11 mouse cellular contexts compared by ENCODE assay signal in the genomic region with DNA sequence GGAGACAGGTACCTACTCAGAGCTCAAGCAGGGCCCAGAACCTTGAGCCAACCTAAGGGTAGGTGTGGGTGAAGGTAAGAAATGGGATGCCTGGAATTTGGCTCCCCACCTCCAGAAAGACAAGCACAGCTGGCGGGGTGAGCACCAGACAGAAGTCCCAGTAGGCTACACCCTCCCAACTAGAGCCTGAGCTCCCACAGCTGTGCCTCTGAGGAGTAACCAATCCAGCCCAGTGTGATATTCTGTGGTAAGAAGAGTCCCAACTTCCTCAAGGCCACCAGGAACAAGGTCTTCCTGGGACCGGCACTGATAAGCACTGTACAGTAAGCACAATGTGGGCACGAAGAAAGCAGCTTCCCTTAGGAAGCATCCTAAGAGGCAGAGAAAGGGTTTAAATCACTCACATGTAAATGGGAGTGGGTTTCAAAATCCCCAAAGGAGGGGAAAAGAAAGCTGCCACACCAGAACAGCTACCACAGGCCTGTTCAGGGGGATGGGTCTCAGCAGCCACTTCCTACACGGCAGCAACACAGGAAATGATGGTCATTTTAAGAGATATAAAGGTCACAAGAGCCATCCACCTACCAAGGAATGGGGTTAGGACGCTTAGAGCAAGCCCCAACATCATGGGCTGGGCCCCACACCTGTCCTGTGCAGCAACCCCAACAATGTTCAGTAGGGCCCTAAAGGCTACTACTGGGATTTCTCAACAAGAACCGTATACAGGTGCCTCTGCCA. TPM values are rescaled to one million over a fixed set of nuclear protein-coding genes. Genes with fewer than 3 reads are reported as not detected.
A peak's percentile ranks its signal among the peaks of the same experiment; 100 is the strongest.
DNase-seq lines count a peak whose midpoint lies in the region; ATAC-seq and TF ChIP-seq lines count a peak whose summit lies in the region.
"Had no signal": no experiment of that assay in that cellular context is flagged by ENCODE, and none has a peak within 500 bp of the region (broad histone marks: within the 10 kb centered on the region; RNA-seq: fewer than 3 reads in every experiment).

No protein-coding gene starts in this region.

- ATAC-seq in CD4-positive, CD25-positive, alpha-beta regulatory T cell, adult 4 months, result peak; percentile 48
- no peak for ATAC-seq in midbrain, embryonic 16.5 days
- ATAC-seq: hindbrain, embryonic 16.5 days had no signal

- H3K36me3 ChIP-seq in kidney, adult 2 months (ENCODE audit: control insufficient read depth, insufficient read depth, low read length), result no peaks in the 10 kb centered on the region; the same call in 1 of the 2 replicates
- peaks cover 78% of the 10 kb centered on the region for H3K36me3 ChIP-seq in megakaryocyte, embryonic 14.5 days (replicated peaks; ENCODE audit: low read length)
- no peaks in the 10 kb centered on the region for H3K36me3 ChIP-seq in midbrain, embryonic 16.5 days (ENCODE audit: control insufficient read depth, insufficient read depth, low read length)

- no peak for TF ChIP-seq POLR2A in kidney, adult 2 months (IDR thresholded peaks at IDR 0.05; ENCODE audit: low read depth, low read length)

- no peaks in the 10 kb centered on the region for H3K27me3 ChIP-seq in kidney, adult 2 months (replicated peaks; ENCODE audit: control insufficient read depth, insufficient read depth, low read length)
- no peaks in the 10 kb centered on the region for H3K27me3 ChIP-seq in megakaryocyte, embryonic 14.5 days (replicated peaks)
- no peaks in the 10 kb centered on the region for H3K27me3 ChIP-seq in midbrain, embryonic 16.5 days (ENCODE audit: control insufficient read depth, insufficient read depth, low read depth, low read length)
- H3K27me3 ChIP-seq: embryonic facial prominence, embryonic 13.5 days; limb, embryonic 15.5 days had no signal

- no peak for TF ChIP-seq CTCF in kidney, adult 2 months (conservative IDR thresholded peaks at IDR 0.05; ENCODE audit: insufficient read depth, insufficient read length, low read depth, low read length)

- WGBS in kidney, adult 2 months, result 63% methylated on average over 6 of the region's 6 CpGs
- 92% methylated on average over 6 of the region's 6 CpGs for WGBS in midbrain, embryonic 16.5 days

- DNase-seq in kidney, adult 2 months, result no peak
- DNase-seq in kidney, adult 18-20 months, result no peak
- DNase-seq in ZHBTc4 (ENCODE audit: low read depth, low spot score), result peak; percentile 47
- DNase-seq in right cerebral cortex, adult 18-20 months, result no peak
- DNase-seq: cerebellum, adult 11 months had no signal

- H3K4me2 ChIP-seq in midbrain, embryonic 16.5 days (ENCODE audit: low read length), result no peak overlapping the region
- H3K4me2 ChIP-seq: embryonic facial prominence, embryonic 13.5 days; limb, embryonic 15.5 days had no signal

- no peaks in the 10 kb centered on the region for H3K9me3 ChIP-seq in megakaryocyte, embryonic 14.5 days
- no peaks in the 10 kb centered on the region for H3K9me3 ChIP-seq in midbrain, embryonic 16.5 days (replicated peaks; ENCODE audit: control insufficient read depth, low read length, poor library complexity, severe bottlenecking)
- H3K9me3 ChIP-seq: embryonic facial prominence, embryonic 13.5 days; limb, embryonic 15.5 days had no signal

- no peak overlapping the region for H3K4me3 ChIP-seq in kidney, adult 2 months (ENCODE audit: insufficient read depth, low read depth, low read length)
- peak overlapping the region; percentile 74 for H3K4me3 ChIP-seq in megakaryocyte, embryonic 14.5 days (replicated peaks)
- H3K4me3 ChIP-seq in midbrain, embryonic 16.5 days (ENCODE audit: low read depth, low read length), result no peak overlapping the region
- H3K4me3 ChIP-seq: embryonic facial prominence, embryonic 13.5 days; limb, embryonic 15.5 days had no signal

- peaks cover 49% of the 10 kb centered on the region for H3K4me1 ChIP-seq in kidney, adult 2 months (ENCODE audit: control insufficient read depth, insufficient read depth, low read length)
- H3K4me1 ChIP-seq in megakaryocyte, embryonic 14.5 days, result peaks cover 98% of the 10 kb centered on the region
- peaks cover 3% of the 10 kb centered on the region; the same call in 1 of the 2 replicates for H3K4me1 ChIP-seq in midbrain, embryonic 16.5 days (ENCODE audit: control insufficient read depth, insufficient read depth, low read length)

- H3K9ac ChIP-seq in midbrain, embryonic 16.5 days (ENCODE audit: low read depth, low read length), result no peak overlapping the region
- H3K9ac ChIP-seq: embryonic facial prominence, embryonic 13.5 days; limb, embryonic 15.5 days had no signal

- H3K27ac ChIP-seq in kidney, adult 2 months (ENCODE audit: insufficient read depth, low read depth, low read length), result peak overlapping the region; percentile 47
- no peak overlapping the region for H3K27ac ChIP-seq in midbrain, embryonic 16.5 days (ENCODE audit: low read length)
- H3K27ac ChIP-seq: embryonic facial prominence, embryonic 13.5 days; limb, embryonic 15.5 days had no signal

RNA-seq across cellular contexts. Expression of gene Yjefn3, which starts 35.9 kb away (rescaled TPM):
- polyA plus RNA-seq in kidney, adult 2 months (2012; rRNA removed), result 3.9 and 5.6 TPM in 2 replicates
- polyA plus RNA-seq in CD4-positive, CD25-positive, alpha-beta regulatory T cell, adult 4 months (2017; shearing (Covaris generic)), result 1 to 10 TPM in 1 of 2 experiments, under 1 TPM in 1; 0.91 to 1.6 TPM
- polyA plus RNA-seq in megakaryocyte, embryonic 14.5 days (2012; ENCODE audit: insufficient read depth, low replicate concordance), result 4.7 and 13.7 TPM in 2 replicates
- polyA plus RNA-seq in midbrain, embryonic 16.5 days (2015; fragmentation: Nextera tagmentation; extraction: Ambion mirVana), result 12.0 and 12.3 TPM in 2 replicates

RNA-seq across cellular contexts. Expression of gene Ndufa13, which starts 36.1 kb away (rescaled TPM):
- polyA plus RNA-seq in kidney, adult 2 months (2012; rRNA removed), result 283 and 372 TPM in 2 replicates
- 100 to 1,000 TPM; 184 to 253 TPM for polyA plus RNA-seq in CD4-positive, CD25-positive, alpha-beta regulatory T cell, adult 4 months (2017; shearing (Covaris generic))
- polyA plus RNA-seq in megakaryocyte, embryonic 14.5 days (2012; ENCODE audit: insufficient read depth, low replicate concordance), result 31.7 and 195 TPM in 2 replicates
- polyA plus RNA-seq in midbrain, embryonic 16.5 days (2015; fragmentation: Nextera tagmentation; extraction: Ambion mirVana), result 172 TPM in 2 replicates

RNA-seq across cellular contexts. Expression of gene Tssk6, which starts 36.4 kb away (rescaled TPM):
- polyA plus RNA-seq in kidney, adult 2 months (2012; rRNA removed), result 1.3 and 1.5 TPM in 2 replicates
- under 1 TPM in 1 of 2 experiments, not detected in 1; 0.24 TPM for polyA plus RNA-seq in CD4-positive, CD25-positive, alpha-beta regulatory T cell, adult 4 months (2017; shearing (Covaris generic))
- 1.3 and 5.3 TPM in 2 replicates for polyA plus RNA-seq in megakaryocyte, embryonic 14.5 days (2012; ENCODE audit: insufficient read depth, low replicate concordance)
- 3.0 and 3.5 TPM in 2 replicates for polyA plus RNA-seq in midbrain, embryonic 16.5 days (2015; fragmentation: Nextera tagmentation; extraction: Ambion mirVana)

RNA-seq across cellular contexts. Expression of gene Cilp2, which starts 50.9 kb away (rescaled TPM):
- 0.11 and 0.16 TPM in 2 replicates for polyA plus RNA-seq in kidney, adult 2 months (2012; rRNA removed)
- polyA plus RNA-seq in CD4-positive, CD25-positive, alpha-beta regulatory T cell, adult 4 months (2017; shearing (Covaris generic)), result not detected
- polyA plus RNA-seq in megakaryocyte, embryonic 14.5 days (2012; ENCODE audit: insufficient read depth, low replicate concordance), result 0.20 TPM in 1 of 2 replicates, not detected in the other
- 6.3 and 6.6 TPM in 2 replicates for polyA plus RNA-seq in midbrain, embryonic 16.5 days (2015; fragmentation: Nextera tagmentation; extraction: Ambion mirVana)

RNA-seq across cellular contexts. Expression of gene Gatad2a, which starts 57.8 kb away (rescaled TPM):
- 60.1 and 60.9 TPM in 2 replicates for polyA plus RNA-seq in kidney, adult 2 months (2012; rRNA removed)
- polyA plus RNA-seq in CD4-positive, CD25-positive, alpha-beta regulatory T cell, adult 4 months (2017; shearing (Covaris generic)), result 10 to 100 TPM; 17.4 to 21.6 TPM
- 83.9 and 88.5 TPM in 2 replicates for polyA plus RNA-seq in megakaryocyte, embryonic 14.5 days (2012; ENCODE audit: insufficient read depth, low replicate concordance)
- 15.8 and 19.1 TPM in 2 replicates for polyA plus RNA-seq in midbrain, embryonic 16.5 days (2015; fragmentation: Nextera tagmentation; extraction: Ambion mirVana)
